ENCODE assay signal across 15 mouse cellular contexts in genomic region chr4:58161901-58162300, GRCm38 (mm10). TPM values are rescaled to one million over a fixed set of nuclear protein-coding genes. Genes with fewer than 3 reads are reported as not detected.
DNase-seq lines count a peak whose midpoint lies in the region; ATAC-seq and TF ChIP-seq lines count a peak whose summit lies in the region.
"Had no signal": no experiment of that assay in that cellular context is flagged by ENCODE, and none has a peak within 500 bp of the region (broad histone marks: within the 10 kb centered on the region; RNA-seq: fewer than 3 reads in every experiment).

No protein-coding gene starts in this region.

- H3K27ac ChIP-seq in intestine, postnatal 0 days (ENCODE audit: low read depth, low read length) = no peak overlapping the region
- H3K27ac ChIP-seq: forebrain, embryonic 13.5 days; hindbrain, embryonic 15.5 days had no signal

- no peaks in the 10 kb centered on the region for H3K27me3 ChIP-seq in intestine, postnatal 0 days (replicated peaks; ENCODE audit: control insufficient read depth, insufficient read depth, low read length)
- H3K27me3 ChIP-seq: forebrain, embryonic 13.5 days; hindbrain, embryonic 15.5 days; Patski had no signal

- H3K36me3 ChIP-seq in intestine, postnatal 0 days (ENCODE audit: control insufficient read depth, insufficient read depth) = no peaks in the 10 kb centered on the region
- H3K36me3 ChIP-seq: hindbrain, embryonic 15.5 days had no signal

- H3K9ac ChIP-seq in intestine, postnatal 0 days (ENCODE audit: low read depth, low read length) = no peak overlapping the region
- H3K9ac ChIP-seq: forebrain, embryonic 13.5 days; hindbrain, embryonic 15.5 days had no signal

- no peak for TF ChIP-seq CTCF in intestine, postnatal 0 days (IDR thresholded peaks at IDR 0.05; ENCODE audit: low read depth)

- 82% methylated on average over 2 of the region's 2 CpGs for WGBS in intestine, postnatal 0 days

- DNase-seq in kidney, postnatal 14 days = peak; percentile 41
- DNase-seq in kidney, adult 18-20 months = no peak
- DNase-seq in adrenal gland, postnatal 14 days = peak; percentile 45
- peak; percentile 84 to 88 for DNase-seq in cerebellum, postnatal 10 days
- no peak for DNase-seq in left cerebral cortex, adult 11 months (ENCODE audit: low spot score)
- DNase-seq in retina, embryonic 14.5 days (ENCODE audit: low spot score) = no peak
- DNase-seq: gastrocnemius, postnatal 14 days; lung, adult 18-20 months; right cerebral cortex, postnatal 4 days had no signal

- no peak overlapping the region for H3K4me3 ChIP-seq in intestine, postnatal 0 days (ENCODE audit: low read depth, low read length)
- H3K4me3 ChIP-seq: forebrain, embryonic 13.5 days; hindbrain, embryonic 15.5 days had no signal

- no peaks in the 10 kb centered on the region for H3K9me3 ChIP-seq in intestine, postnatal 0 days (ENCODE audit: control insufficient read depth)
- H3K9me3 ChIP-seq: forebrain, embryonic 13.5 days; hindbrain, embryonic 15.5 days had no signal

- H3K4me2 ChIP-seq in intestine, postnatal 0 days (replicated peaks; ENCODE audit: low read depth) = no peak overlapping the region
- H3K4me2 ChIP-seq: forebrain, embryonic 13.5 days; hindbrain, embryonic 15.5 days had no signal

- peak; percentile 95 for ATAC-seq in cerebellum, adult (ENCODE audit: insufficient number of reproducible peaks, low FRiP score, low TSS enrichment)
- ATAC-seq in intestine, postnatal 0 days = no peak
- ATAC-seq: activated CD4-positive, CD25-positive, alpha-beta regulatory T cell, adult 4 months; forebrain, embryonic 13.5 days; Patski had no signal

- H3K4me1 ChIP-seq in intestine, postnatal 0 days (replicated peaks; ENCODE audit: control insufficient read depth, insufficient read depth, low read length) = no peaks in the 10 kb centered on the region
- H3K4me1 ChIP-seq: forebrain, embryonic 13.5 days; hindbrain, embryonic 15.5 days had no signal

RNA-seq across cellular contexts. Expression of gene Svep1, which starts 44.8 kb away (rescaled TPM):
- 13.6 and 14.0 TPM in 2 replicates for total RNA-seq in adrenal gland, postnatal 14 days (2021)
- polyA plus RNA-seq in intestine, postnatal 0 days (2015; fragmentation: Nextera tagmentation; extraction: Ambion mirVana) = 2.0 and 2.5 TPM in 2 replicates
- polyA plus RNA-seq: activated CD4-positive, CD25-positive, alpha-beta regulatory T cell, adult 4 months had no signal

Comparison
In these comparisons a context has a peak if more than half of its experiments do, and no peak if none do; other contexts are left out.
1. DNase-seq: peak in kidney, postnatal 14 days (single experiment), adrenal gland, postnatal 14 days (single experiment) and cerebellum, postnatal 10 days (2 of 2); none in kidney, adult 18-20 months (single experiment), left cerebral cortex, adult 11 months (single experiment) and retina, embryonic 14.5 days (single experiment).